Mouse (Mus musculus): ENCODE data around the gene Hdac7.

DNA sequence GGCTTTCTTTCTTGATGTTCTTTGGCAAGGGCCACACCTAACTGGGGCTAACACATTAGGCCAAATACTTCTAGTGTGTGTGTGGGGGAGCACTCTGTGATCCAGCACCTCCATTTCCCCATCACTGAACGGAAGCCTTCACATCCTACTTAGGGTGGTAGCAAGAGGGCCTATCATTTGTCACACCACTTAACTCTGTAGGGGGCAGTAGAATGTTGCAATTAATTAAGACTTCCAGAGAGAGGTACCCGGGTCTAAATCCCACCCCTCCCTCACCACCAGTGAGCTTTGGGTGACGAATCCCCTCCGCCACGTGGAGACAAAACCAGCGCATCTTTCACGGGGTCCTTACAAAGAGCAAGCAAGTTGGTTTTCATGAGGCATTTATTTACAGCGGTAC lies 9.8 kb upstream of the Hdac7 start:
- TF ChIP-seq POLR2A (IDR thresholded peaks at IDR 0.05; ENCODE audit: borderline replicate concordance, control insufficient read depth, low read depth, low read length) (no peak), CTCF (IDR thresholded peaks at IDR 0.05; ENCODE audit: control insufficient read depth, insufficient read depth, low read length) (no peak)
